Mouse (Mus musculus) thymus, postnatal 14 days (tissue): ENCODE measurements around the gene Rab37.

Experiments used
- DNase-seq: peaks from one replicate; pipeline ENCODE4 v3.0.0; 2021

Gene Rab37

GRCm38 (mm10) chr11:115169430-115169829 lies 78.2 kb downstream of the Rab37 start:
- DNase-seq = no peak

DNA sequence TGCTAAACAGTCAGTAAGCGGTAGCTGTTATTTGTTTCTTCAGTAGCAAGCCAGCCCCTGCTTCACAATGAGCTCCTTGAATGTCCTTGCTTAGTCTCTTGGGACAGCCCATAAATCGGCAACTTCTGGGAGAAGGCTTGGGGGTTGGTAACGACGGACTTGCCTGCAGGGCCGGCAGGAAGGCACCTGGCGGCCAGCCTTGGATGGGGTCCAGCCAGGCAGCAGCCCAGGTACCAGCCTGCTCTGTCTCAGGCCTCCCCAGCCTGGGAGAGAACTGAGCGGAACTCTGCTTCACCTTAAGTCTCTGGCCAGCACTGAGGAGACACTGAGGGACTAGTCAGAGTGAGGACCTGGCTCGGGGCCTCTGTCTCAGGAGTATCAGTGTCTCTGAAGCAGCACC lies 79.9 kb downstream of the Rab37 start:
- no peak for DNase-seq

DNA sequence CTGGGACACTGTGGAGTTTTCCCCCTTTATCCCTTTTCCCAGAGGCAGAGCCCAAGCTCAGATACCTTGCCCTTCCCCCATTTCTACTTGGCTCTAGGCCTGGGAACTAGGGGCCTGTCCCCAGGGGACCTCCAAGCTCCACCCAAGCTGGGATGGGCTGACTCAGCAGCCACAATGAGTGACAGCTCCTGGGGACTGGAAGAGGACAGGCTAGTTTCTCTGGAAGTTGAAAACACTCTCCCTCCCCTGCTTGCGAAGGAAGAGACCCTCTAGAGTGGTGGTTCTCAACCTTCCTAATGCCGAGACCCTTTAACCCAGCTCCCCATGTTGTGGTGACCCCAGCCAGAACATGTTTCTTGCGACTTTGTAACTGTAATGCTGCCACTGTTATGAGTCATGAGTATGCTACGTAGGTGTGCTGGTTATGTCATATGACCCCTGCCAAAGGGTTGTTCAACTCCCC lies 81.6 kb downstream of the Rab37 start:
- DNase-seq = no peak

- peak; percentile 60 for DNase-seq
Observed at GRCm38 (mm10) chr11:115173549-115174339, 82.5 kb downstream of the Rab37 start.

- DNase-seq = no peak
Observed at GRCm38 (mm10) chr11:115176399-115177190, 85.4 kb downstream of the Rab37 start.

GRCm38 (mm10) chr11:115177559-115178195 lies 86.4 kb downstream of the Rab37 start:
- DNase-seq = no peak

DNA sequence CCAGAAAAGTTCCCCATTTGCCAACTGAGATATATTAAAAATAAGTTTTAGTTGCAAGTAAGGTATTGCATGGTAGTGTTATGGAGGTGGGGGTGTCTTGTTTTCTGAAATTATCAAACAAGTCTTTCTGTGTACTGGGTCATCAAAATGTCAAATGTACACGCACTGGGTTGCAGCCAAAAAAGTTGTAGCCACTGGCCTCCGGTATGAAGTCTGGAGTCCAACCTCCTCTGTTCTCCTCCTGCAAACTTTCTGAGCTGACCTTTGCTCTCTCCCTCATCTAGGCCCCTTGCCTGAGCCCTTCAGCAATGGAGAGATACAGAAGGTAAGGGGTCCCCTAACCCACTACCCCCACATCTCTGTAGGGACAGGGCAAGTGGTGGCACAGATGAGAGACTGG lies 87.5 kb downstream of the Rab37 start:
- no peak for DNase-seq

- no peak for DNase-seq
Observed at GRCm38 (mm10) chr11:115179191-115179590, 88.0 kb downstream of the Rab37 start.

- no peak for DNase-seq
Observed at GRCm38 (mm10) chr11:115179881-115180280, 88.7 kb downstream of the Rab37 start.

GRCm38 (mm10) chr11:115181913-115182638 lies 90.8 kb downstream of the Rab37 start:
- DNase-seq = peak; percentile 93

DNA sequence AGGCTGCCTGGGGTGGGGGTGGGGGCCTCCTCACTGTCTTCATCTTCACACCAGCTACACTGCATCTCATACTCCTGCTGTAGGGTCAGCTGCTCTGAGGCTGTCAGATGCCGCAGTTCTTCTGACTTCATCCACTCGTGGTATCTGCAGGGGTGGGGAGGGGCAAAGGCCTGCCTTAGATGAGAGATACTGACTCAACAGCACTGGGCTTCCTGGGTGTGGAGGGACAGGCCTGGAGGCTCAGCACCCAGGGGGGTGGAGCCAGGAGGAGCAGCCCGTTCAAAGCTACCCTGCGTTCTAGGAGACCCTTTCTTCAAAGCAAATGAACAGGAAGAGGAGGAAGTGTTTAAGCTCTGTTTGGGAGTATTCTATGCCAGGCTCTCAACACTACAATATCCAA lies 93.7 kb downstream of the Rab37 start:
- DNase-seq = peak; percentile 47

GRCm38 (mm10) chr11:115187224-115187639 lies 96.0 kb downstream of the Rab37 start, which contains the start of gene Tmem104:
TSS of gene Tmem104 (plus strand) at chr11:115187487.
- DNase-seq = peak; percentile 100

GRCm38 (mm10) chr11:115187693-115188092 lies 96.5 kb downstream of the Rab37 start, which contains the start of gene Nat9:
TSS of gene Nat9 (minus strand) at chr11:115187859.
- peak; percentile 36 for DNase-seq

DNA sequence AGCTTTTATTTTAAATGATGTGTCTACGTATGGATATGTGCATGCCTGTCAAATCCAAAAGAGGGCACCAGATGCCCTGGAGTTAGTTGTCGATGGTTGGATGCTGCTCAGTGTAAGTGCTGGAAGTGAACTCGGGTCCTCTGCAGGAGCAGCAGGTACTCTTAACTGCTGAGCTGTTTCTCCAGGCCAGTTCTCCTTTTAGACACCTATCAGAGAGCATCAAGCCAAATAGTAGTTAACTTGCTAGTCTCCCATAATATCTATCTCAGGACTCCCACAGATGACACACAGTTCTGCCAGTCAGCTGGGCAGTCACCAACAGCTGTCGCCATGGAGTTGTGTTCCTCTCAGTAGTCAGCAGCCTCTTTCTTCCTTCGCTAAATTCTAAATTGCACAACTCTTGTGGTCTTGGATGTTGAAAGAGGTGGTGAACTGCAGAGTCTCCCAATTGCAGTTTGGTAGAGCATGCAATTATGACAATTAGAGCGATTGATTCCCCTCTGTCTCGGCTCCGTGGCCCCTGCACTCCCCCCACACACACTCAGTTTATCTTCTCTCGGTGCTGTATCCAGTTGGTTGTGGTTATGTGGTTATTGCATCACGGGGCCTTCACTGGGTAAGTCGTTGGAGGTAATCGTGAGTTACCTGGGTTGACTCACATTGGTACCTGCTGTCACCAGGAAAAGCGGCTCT lies 97.5 kb downstream of the Rab37 start:
- DNase-seq = no peak

DNA sequence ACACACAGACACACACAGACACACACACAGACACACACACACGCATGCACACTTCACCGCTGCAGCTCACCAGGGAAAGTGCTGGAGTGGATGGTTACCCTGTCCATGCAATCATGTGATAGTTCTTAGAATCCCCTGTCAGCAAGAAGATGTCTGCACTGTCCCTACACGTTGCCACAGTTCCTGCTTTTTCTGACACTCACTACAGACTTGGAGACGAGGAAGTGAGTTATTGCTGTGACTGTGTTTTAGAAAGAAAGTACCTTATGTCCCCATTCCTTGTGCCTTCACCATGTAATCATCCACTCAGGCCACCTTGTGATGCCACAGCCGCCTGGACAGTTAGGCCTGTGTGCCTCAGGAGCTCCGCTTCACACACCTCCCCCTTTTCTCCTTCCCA lies 98.1 kb downstream of the Rab37 start:
- no peak for DNase-seq

DNA sequence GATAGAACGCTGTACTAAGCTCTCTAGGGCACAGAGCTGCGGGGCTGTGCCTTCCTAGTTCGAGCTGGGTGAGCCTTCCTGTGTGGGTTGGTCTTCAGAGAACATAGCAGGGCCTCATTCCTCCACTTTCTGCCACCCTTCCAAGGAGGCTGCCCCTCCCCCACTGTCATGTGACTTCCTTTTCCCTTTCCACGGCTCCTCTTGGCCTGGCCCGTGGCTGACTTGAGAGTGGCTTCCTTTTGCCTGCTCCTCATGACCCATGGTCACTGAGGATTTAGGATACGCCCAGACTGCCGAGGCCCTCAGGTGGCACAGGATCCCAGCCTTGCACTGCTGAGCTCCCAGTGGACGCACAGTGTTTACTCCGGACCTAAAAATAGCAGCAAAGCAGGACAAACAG lies 100.9 kb downstream of the Rab37 start:
- peak; percentile 37 for DNase-seq

- no peak for DNase-seq
Observed at GRCm38 (mm10) chr11:115194693-115195092, 103.5 kb downstream of the Rab37 start.

DNA sequence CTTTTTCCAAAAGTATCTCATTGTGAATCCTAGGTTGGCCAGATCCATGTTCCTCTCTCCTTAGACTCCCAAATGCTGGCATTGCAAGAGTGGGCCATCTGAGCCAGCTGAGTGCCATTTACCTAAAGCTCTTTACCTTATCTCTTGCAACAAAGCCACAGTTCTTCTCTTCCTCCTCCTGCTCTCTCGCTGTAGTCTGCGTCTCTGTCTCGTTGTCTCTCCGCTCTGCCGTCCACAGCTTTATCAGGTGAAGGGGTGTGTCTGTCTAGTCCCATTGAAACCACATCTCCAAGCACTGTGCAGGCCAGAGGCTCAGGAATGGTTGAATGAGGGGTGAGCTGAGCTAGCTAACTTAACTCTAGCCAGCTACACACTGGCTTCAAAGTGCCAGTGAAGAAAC lies 104.7 kb downstream of the Rab37 start:
- DNase-seq = no peak

GRCm38 (mm10) chr11:115197558-115197957 lies 106.3 kb downstream of the Rab37 start:
- no peak for DNase-seq

DNA sequence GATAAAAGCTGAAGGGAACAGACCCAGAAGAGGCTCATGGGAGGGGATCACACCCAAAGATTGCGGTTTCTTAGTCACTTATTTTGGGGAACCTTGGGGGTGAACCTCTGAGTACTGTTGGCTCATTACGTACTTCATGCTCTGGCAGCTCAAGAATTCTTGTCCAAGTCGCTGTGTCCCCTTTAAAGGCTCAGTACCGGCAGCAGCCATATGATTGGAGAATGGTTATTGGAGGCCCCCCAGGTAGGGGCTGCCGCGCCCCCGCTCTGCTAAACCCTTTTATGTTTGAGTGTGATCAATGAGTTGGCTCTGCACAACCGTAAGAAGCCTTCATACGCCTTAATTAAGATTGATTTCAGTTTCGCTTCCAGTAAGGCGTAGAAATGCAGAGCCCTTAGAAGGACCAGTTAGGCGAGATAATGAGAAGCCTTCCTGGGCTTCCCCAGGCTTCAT lies 107.7 kb downstream of the Rab37 start:
- no peak for DNase-seq

- no peak for DNase-seq
Observed at GRCm38 (mm10) chr11:115200520-115200919, 109.3 kb downstream of the Rab37 start.

DNA sequence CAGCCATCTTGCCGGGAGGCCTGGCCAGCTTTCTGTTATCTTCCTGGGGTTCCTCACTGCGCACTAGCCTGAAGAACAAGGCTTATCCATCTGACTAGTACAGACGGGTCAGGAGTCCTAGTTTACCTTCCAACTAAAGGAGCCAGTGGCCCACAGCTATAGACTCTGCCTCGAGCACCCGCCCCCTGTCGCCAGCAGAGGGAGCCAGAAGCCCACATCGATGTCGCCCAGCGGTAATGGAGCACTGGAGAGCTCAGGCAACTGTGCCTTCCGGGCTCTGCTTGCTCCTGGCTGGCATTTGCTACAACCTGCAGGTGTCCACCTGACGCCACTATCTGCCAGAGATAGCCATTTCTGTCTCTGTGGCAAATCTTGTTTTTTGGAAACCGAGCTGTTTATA lies 111.1 kb downstream of the Rab37 start:
- peak; percentile 87 for DNase-seq
